Mouse (Mus musculus): ENCODE data around the gene P2rx2.
A peak's percentile ranks its signal among the peaks of the same experiment; 100 is the strongest.

GRCm38 (mm10) chr5:110354716-110355115 is 11.7 kb upstream of the P2rx2 start:
- TF ChIP-seq CTCF (IDR thresholded peaks at IDR 0.05; ENCODE audit: low read depth), result peak; percentile 69
- TF ChIP-seq EP300 (optimal IDR thresholded peaks at IDR 0.05), result no peak

All from stomach, postnatal 0 days (tissue).